Mouse (Mus musculus) spleen, postnatal 10 days (tissue): ENCODE data around the gene Ugt1a2.
"Not testable (repeated sequence)": the region's sequence is repeated elsewhere in the genome, so short reads cannot be mapped to it uniquely, and the experiment has no call there.

Experiments
- DNase-seq, 2 experiments: peaks; one replicate each; pipeline ENCODE4 v3.0.0; 2021 to 2022; ENCODE audit warnings: low spot score in 2 of 2

The Ugt1a2 gene

DNA sequence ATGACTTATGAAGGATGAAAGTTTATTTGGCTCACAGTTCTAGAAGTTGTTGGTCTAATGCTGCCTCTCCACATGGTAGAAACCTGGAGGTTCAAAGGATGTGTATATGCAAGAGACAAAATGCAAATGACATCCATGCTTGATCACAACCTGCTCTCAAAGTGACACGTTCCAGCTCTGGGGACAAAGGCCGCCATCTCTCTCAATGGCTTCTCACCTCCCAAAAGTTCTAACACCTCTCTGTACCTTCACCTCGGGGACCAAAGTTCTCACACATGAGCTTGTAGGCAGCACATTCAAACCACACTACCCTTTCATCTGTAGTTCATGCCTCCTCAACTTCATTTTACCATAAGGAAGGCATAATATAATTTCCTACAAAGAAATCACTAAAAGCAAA lies 17.2 kb downstream of the Ugt1a2 start:
- DNase-seq, result no peak

GRCm38 (mm10) chr1:88218051-88218450 lies 17.6 kb downstream of the Ugt1a2 start:
- peak in 1 of 2 experiments; percentile 32 for DNase-seq

DNA sequence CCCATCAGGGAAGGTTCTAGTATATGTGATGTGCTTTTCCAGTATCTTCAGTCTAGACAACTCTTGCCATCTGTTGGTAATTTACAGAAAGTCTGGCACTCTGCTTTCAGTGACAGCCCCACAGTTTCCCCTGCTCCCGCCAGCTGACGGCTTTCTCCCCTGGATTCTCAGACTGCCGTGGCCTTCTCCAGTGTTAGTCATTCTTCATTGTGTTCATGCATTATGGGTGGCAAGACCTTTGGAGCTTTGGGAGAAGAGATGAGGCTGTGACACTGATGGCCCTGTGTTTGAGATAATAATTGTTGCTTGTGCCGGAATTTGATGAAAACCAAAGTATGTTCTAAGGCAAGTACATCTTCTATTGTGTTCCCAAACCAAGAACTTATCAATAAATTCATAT lies 18.2 kb downstream of the Ugt1a2 start:
- no peak for DNase-seq

GRCm38 (mm10) chr1:88219054-88219453 lies 18.7 kb downstream of the Ugt1a2 start:
- no peak for DNase-seq

GRCm38 (mm10) chr1:88220336-88220735 lies 19.9 kb downstream of the Ugt1a2 start:
- DNase-seq, result peak in 1 of 2 experiments; percentile 14

GRCm38 (mm10) chr1:88222216-88222615 lies 21.8 kb downstream of the Ugt1a2 start:
- no peak for DNase-seq

GRCm38 (mm10) chr1:88223011-88223515 lies 22.7 kb downstream of the Ugt1a2 start:
- not testable (repeated sequence) for DNase-seq

GRCm38 (mm10) chr1:88223591-88223990 lies 23.2 kb downstream of the Ugt1a2 start:
- DNase-seq, result no peak

DNA sequence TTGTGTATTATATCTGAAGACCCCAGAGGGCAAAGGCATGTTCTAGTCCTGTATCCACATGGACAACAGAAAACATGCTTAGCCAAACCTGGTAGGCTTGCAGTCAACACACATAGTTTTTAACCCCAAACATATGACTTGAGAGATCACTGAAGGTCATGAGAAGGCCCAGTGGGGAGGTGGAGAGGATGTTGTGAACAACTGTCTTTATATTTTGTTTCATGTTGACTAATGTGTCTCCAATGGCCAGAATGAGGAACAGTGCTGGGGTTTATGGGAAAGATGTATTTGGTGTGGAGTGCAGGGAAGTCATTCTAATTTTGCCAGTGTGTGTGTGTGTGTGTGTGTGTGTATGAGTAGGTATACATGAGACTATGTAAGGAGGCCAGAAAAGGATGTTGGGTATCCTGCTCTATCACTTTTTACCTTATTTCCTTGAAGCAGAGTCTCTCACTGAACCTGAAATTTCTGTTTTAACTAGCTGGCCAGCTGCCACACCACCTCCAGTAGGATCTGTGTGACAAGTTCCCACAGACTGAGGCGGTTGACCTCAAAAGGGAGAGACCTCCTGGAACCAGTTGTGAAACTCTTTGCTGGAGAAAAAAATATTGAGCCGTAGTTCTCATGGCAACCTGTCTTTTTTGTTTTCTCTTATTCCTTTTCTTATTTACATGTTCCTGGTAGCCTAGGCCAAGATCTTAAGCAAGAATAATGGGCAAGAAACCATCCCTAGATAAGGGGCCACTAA lies 23.8 kb downstream of the Ugt1a2 start:
- DNase-seq, result no peak

DNA sequence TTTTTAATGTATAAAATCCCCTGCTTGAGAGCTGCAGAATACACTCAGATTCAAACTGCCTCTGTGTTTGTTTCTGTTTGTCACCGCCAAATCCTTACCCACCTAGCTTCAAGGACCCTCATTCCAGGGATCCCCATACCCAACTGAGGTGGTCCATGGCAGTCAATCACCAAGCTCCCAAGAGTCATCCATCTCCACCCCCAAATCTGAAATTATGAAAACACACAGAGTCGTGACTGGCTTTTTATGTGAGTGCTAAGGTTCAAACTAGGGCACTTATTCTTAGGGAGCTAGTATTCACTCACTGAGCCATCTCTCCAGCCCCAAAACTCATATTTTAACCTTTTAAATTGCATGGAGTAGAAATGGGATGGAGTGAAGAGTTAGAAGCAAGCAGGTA lies 24.9 kb downstream of the Ugt1a2 start:
- not testable (repeated sequence) for DNase-seq

- no peak for DNase-seq
Observed at GRCm38 (mm10) chr1:88225741-88226140, 25.3 kb downstream of the Ugt1a2 start.

DNA sequence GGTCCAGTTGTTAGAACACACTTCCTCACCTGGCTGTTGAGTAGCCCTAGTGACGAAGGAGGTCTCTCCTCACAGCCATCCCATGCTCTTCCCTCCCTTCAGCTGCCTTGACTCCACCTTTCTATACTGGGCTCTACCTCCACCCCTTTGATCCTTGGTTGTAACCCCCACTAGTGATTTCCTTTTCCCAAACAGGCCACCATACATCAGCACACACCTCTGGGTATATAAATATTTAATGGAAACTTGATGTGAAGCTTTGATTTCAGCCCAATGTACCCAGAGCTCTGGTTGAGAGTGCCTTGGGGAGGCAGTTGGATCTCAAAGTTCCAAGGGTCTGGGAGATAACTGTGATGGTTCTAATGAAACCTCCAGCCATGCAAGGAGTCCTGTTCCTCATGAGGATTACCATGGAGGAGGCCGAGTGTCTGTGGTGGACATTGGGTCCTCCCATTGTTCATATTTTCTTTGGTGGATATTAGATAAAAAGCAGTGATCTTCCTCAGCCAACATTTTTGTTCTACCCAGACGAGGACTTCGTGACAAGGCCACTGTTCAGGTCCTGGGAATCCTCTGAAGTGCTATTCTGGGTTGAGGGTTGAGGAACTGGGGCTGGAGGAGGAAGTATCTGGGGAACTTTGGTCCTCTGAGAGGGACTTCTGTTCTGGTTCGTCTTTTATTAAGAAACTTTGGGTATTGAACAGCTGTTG lies 26.4 kb downstream of the Ugt1a2 start, which contains the start of gene Mroh2a:
TSS of gene Mroh2a (plus strand) at position 317 of the 710 bp plus-strand sequence.
- no peak for DNase-seq

DNA sequence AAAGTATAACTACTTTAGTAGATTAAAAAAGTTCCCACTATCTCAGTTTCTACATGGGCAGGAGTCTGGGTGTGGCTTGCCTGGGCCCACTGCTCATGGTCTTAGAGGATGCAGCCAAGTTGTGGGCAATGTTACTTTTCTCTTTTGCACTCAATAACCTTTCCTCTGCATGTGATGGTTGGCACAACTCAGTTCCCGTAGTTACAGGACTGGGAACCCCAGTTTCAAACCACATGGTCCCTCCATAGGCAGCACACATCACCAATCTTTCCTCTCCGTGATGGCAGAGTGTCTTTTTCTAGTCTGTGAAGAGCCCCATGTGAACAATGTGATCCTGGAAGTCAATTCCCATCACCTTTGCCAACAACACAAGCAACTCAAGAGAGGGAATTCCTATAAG lies 27.1 kb downstream of the Ugt1a2 start:
- no peak for DNase-seq

DNA sequence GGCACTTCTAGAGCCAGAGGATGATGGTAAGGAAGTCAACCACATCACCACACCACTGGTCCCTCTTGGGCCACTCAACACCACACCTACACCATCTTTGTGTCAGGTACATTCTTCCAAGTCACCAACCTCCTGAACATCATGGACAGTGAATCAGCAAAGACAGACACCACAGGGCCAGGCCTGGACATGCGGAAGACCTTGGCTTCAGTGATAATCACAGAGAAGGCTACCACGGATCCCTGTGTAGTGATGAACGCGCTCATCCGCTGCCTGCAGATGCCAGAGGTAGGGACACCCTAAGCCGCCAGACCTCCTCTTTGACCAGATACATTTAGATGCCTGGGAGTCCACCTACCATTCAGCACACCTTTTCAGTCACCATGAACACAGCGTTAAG lies 27.7 kb downstream of the Ugt1a2 start:
- DNase-seq, result peak in 1 of 2 experiments; percentile 31

DNA sequence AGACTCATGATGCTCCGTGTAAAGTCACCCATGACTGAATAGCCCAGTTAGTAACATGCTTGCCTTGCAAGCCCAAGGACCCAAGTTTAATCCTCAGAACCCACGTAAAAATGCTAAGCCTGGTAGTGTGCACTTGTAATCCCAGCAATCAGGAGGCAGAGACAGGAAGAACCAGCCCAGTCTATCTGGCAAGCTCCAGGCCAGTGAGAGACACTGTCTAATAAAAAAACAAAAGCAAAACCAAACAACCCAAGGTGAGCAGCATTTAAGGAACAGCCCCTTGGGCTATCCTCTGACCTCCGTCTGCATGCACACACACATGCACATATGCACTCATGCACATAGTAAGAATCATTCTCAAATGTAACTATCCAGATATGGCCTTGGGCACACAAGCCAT lies 29.2 kb downstream of the Ugt1a2 start:
- DNase-seq, result peak in 1 of 2 experiments; percentile 17

DNA sequence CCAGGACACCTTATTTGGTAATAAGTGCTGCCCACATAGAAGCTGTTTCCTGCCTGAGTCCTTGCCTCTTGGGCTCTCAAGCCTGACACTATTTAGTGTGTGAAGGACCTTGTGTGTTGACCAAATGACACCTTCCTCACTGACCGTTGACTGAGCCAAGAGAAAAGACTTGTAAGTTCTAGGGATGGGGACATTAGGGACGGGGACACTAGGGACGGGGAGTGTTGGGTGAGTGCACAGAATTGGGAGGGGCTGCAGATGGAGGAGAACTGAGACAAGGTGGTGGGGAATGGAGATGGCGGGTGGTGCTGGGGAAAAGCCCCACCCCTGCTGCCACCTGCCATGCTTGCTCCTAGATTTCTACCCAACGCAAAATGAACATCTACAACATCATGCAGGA lies 29.6 kb downstream of the Ugt1a2 start:
- peak in 1 of 2 experiments; percentile 22 for DNase-seq

DNA sequence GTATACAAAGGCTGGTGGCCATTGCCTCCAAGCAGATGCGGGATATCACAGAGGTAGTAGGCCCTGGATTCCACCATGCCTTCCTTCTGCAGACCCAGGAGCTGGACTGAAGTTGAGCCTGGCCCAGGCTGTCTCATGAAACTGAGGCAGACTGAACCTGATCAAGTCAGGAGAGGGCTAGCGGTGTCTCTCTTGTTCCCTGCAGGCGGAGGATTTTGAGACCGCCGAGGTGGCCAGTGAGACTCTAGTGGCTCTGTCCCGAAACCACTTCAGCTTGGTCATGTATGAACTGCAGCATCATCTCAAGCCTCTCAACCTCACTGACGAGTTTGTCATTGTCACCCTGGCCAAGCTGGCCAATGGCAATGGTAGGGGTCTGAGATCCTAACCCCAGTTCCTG lies 30.0 kb downstream of the Ugt1a2 start:
- peak in 1 of 2 experiments; percentile 28 for DNase-seq

- peak in 1 of 2 experiments; percentile 15 for DNase-seq
Observed at GRCm38 (mm10) chr1:88230981-88231802, 30.8 kb downstream of the Ugt1a2 start.

- peak in 1 of 2 experiments; percentile 26 for DNase-seq
Observed at GRCm38 (mm10) chr1:88231803-88232499, 31.6 kb downstream of the Ugt1a2 start.

DNA sequence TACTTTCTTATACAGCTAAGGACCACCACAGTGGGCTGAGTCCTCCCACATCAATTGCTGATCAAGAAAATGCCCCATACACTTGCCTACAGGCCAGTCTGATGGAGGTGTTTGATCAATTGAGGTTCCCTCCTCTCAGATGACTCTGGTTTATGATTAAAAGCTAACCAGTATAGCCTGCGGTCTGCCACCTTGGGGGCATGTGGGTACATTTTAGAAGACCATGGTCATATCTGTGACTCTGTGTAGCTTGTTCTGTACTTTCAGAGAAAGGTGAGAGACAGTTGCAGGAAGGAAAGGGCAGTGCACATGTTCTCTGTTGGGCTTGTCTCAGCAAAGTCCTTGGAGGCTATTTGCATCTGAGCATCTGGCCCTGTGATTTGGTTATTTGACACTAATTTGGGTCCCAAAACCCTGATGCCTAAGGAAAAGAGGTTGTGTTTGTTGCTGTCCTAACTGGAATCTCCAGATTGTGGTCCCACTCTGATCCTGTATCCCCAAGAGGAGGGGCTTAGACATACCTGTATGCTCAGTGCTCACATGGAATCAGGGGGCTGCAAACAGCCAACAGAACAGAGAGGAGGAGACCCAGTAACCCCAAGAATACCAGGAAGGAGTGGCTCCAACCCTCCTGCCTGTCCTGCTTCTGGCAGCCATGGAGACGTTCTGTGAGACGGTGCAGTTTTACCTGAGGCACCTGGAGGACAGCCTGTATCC lies 32.4 kb downstream of the Ugt1a2 start:
- peak in 1 of 2 experiments; percentile 25 for DNase-seq
